Mouse (Mus musculus): Measurements from ENCODE around the gene Col6a1.

DNA sequence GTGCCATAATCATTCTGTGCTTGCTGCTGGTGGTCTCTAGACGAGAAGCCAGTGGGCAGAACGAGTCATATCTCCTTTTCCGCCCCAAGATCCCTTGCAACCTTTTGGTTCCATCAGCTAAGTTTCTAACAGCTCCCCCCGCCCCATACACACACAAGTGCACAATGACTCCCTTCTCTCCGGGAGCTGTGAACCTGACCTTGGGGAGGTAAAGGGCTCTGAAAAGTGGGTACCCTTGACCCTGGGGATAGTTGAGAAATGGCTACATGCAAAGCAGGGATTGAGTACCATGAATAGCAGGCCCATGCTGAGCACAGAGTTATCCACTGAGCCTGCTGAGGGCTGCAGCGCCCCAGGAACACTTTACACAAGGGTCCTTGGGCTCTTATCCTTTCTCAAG, 6.4 kb upstream of the Col6a1 start:
- TF ChIP-seq CTCF (IDR thresholded peaks at IDR 0.05; ENCODE audit: low read depth) (no peak), EP300 (IDR thresholded peaks at IDR 0.05; ENCODE audit: low read depth) (no peak)
